Mouse (Mus musculus) fat pad, adult 2 months (tissue): ENCODE data around the gene Fat4.

Source experiments
- DNase-seq: peaks from one replicate; pipeline ENCODE4 v3.0.0-alpha.2; 2011; ENCODE audit warnings: low read depth, low spot score; ENCODE audit errors: extremely low read depth

The Fat4 gene

GRCm38 (mm10) chr3:38906832-38907231 is 20.1 kb downstream of the Fat4 start:
- no peak for DNase-seq

GRCm38 (mm10) chr3:38907676-38908425 is 21.1 kb downstream of the Fat4 start:
- DNase-seq: no peak

- DNase-seq: no peak
Measured at GRCm38 (mm10) chr3:38908426-38909111, 21.8 kb downstream of the Fat4 start.

GRCm38 (mm10) chr3:38912768-38913487 is 26.2 kb downstream of the Fat4 start:
- no peak for DNase-seq

- no peak for DNase-seq
Measured at GRCm38 (mm10) chr3:38913488-38914105, 26.9 kb downstream of the Fat4 start.

- no peak for DNase-seq
Measured at GRCm38 (mm10) chr3:38918926-38919325, 32.2 kb downstream of the Fat4 start.

GRCm38 (mm10) chr3:38921031-38921430 is 34.3 kb downstream of the Fat4 start:
- DNase-seq: no peak

GRCm38 (mm10) chr3:38923251-38923686 is 36.5 kb downstream of the Fat4 start:
- no peak for DNase-seq

GRCm38 (mm10) chr3:38928076-38928686 is 41.4 kb downstream of the Fat4 start:
- DNase-seq: no peak

- DNase-seq: no peak
Measured at GRCm38 (mm10) chr3:38928751-38929150, 42.0 kb downstream of the Fat4 start.

GRCm38 (mm10) chr3:38934780-38935179 is 48.0 kb downstream of the Fat4 start:
- DNase-seq: no peak

GRCm38 (mm10) chr3:38936485-38936884 is 49.7 kb downstream of the Fat4 start:
- DNase-seq: no peak

GRCm38 (mm10) chr3:38937159-38937558 is 50.4 kb downstream of the Fat4 start:
- no peak for DNase-seq

- DNase-seq: no peak
Measured at GRCm38 (mm10) chr3:38938136-38938535, 51.4 kb downstream of the Fat4 start.

- no peak for DNase-seq
Measured at GRCm38 (mm10) chr3:38939573-38939972, 52.8 kb downstream of the Fat4 start.

GRCm38 (mm10) chr3:38940327-38940726 is 53.6 kb downstream of the Fat4 start:
- DNase-seq: no peak

- DNase-seq: no peak
Measured at GRCm38 (mm10) chr3:38945157-38945556, 58.4 kb downstream of the Fat4 start.

GRCm38 (mm10) chr3:38947706-38948105 is 61.0 kb downstream of the Fat4 start:
- DNase-seq: no peak

- DNase-seq: no peak
Measured at GRCm38 (mm10) chr3:38952602-38953001, 65.9 kb downstream of the Fat4 start.

- DNase-seq: no peak
Measured at GRCm38 (mm10) chr3:38954196-38954595, 67.5 kb downstream of the Fat4 start.
